ENCODE assay signal across 8 mouse cellular contexts in the genomic region with DNA sequence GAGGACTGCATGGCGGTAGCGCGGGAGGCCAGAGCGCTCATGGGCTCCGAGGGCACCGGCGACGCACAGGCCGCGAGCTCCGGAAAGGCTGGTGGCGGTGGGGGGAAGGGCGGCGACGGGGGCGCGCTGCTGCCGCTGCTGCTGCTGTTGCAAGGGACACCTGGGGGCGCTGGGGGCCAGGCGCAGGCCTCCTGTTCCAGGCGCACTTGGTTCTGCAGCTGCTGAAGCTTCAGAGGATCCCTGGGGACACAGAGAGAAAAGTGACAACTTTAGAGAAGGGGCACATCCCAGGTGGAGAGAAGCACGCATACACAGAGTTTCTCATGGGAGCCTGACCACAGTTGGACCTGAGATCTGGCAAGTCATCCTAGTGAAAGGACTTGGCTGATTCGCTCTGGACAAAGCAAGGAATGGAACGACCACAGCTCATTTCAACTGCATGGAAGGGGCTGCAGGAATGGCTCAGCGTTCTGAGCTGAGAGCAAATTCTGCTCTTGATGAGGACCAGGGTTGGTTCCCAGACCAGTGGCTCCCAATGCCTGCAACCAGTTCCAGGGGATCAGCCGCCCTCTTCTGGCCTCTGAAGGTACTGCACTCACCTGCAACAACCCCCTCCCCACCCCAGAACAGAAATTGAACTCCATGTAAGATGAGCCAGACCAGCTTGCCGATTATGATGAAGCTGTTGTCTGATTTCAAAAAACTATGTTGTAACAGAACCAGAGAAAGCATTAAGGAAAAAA.
DNase-seq lines count a peak whose midpoint lies in the region; ATAC-seq and TF ChIP-seq lines count a peak whose summit lies in the region.

No protein-coding gene starts in this region.

- 69% methylated on average over 27 of the region's 27 CpGs for WGBS in kidney, postnatal 0 days
- WGBS in kidney, embryonic 14.5 days = 58% methylated on average over 27 of the region's 27 CpGs
- 93% methylated on average over 27 of the region's 27 CpGs for WGBS in bone marrow, adult 2 months
- 36% methylated on average over 27 of the region's 27 CpGs for WGBS in limb, embryonic 10.5 days

- no peak overlapping the region for H3K4me2 ChIP-seq in kidney, postnatal 0 days (ENCODE audit: low read length)
- H3K4me2 ChIP-seq in kidney, embryonic 14.5 days (replicated peaks; ENCODE audit: low read depth, low read length) = no peak overlapping the region

- peak; percentile 49 for TF ChIP-seq CTCF in kidney, postnatal 0 days (IDR thresholded peaks at IDR 0.05; ENCODE audit: low read depth)
- TF ChIP-seq CTCF in bone marrow, adult 2 months (IDR thresholded peaks at IDR 0.05; ENCODE audit: control insufficient read depth, insufficient read depth, low read length) = peak; percentile 32; the same call in 1 of the 2 replicates
- peak; percentile 86 for TF ChIP-seq CTCF in testis, adult 2 months (IDR thresholded peaks at IDR 0.05; ENCODE audit: control insufficient read depth, insufficient read depth, insufficient replicate concordance, low read depth, low read length)

- H3K4me3 ChIP-seq in kidney, postnatal 0 days (replicated peaks; ENCODE audit: low read depth, low read length) = no peak overlapping the region
- no peak overlapping the region for H3K4me3 ChIP-seq in kidney, embryonic 14.5 days (ENCODE audit: low read length)
- H3K4me3 ChIP-seq in bone marrow, adult 2 months (replicated peaks; ENCODE audit: control insufficient read depth, low read depth, low read length) = no peak overlapping the region
- H3K4me3 ChIP-seq in limb, embryonic 10.5 days = peak overlapping the region; percentile 20; the same call in 1 of the 2 replicates
- peak overlapping the region; percentile 84 for H3K4me3 ChIP-seq in testis, adult 2 months (ENCODE audit: control insufficient read depth, low read depth, low read length)

- DNase-seq in kidney, postnatal 0 days (ENCODE audit: low spot score) = no peak
- DNase-seq in limb, embryonic 10.5 days (ENCODE audit: low spot score) = peak; percentile 53
- no peak for DNase-seq in kidney, postnatal 14 days
- no peak for DNase-seq in cerebellum, adult 8-10 months
- no peak for DNase-seq in frontal cortex, postnatal 25 days (ENCODE audit: low spot score in 2 of 2)

- H3K27ac ChIP-seq in kidney, postnatal 0 days = no peak overlapping the region
- no peak overlapping the region for H3K27ac ChIP-seq in kidney, embryonic 14.5 days (ENCODE audit: low read depth, low read length)
- no peak overlapping the region for H3K27ac ChIP-seq in bone marrow, adult 2 months (ENCODE audit: control insufficient read depth, insufficient read depth, low read depth, low read length, poor library complexity)
- no peak overlapping the region for H3K27ac ChIP-seq in limb, embryonic 10.5 days
- H3K27ac ChIP-seq in testis, adult 2 months (ENCODE audit: control insufficient read depth, insufficient read depth, low read depth, low read length) = no peak overlapping the region

- TF ChIP-seq POLR2A in bone marrow, adult 2 months (IDR thresholded peaks at IDR 0.05; ENCODE audit: borderline replicate concordance, control insufficient read depth, low read depth, low read length) = no peak
- no peak for TF ChIP-seq POLR2A in testis, adult 2 months (IDR thresholded peaks at IDR 0.05; ENCODE audit: control insufficient read depth, low read depth, low read length)

- H3K9me3 ChIP-seq in kidney, postnatal 0 days (replicated peaks; ENCODE audit: low read length) = no peaks in the 10 kb centered on the region
- peaks cover 17% of the 10 kb centered on the region for H3K9me3 ChIP-seq in kidney, embryonic 14.5 days (ENCODE audit: control insufficient read depth, low read length)
- peaks cover 12% of the 10 kb centered on the region; the same call in 1 of the 2 replicates for H3K9me3 ChIP-seq in limb, embryonic 10.5 days (replicated peaks)

- no peaks in the 10 kb centered on the region for H3K4me1 ChIP-seq in kidney, postnatal 0 days (replicated peaks; ENCODE audit: insufficient read depth, low read length)
- no peaks in the 10 kb centered on the region for H3K4me1 ChIP-seq in kidney, embryonic 14.5 days (ENCODE audit: control insufficient read depth, insufficient read depth, low read length)
- H3K4me1 ChIP-seq in bone marrow, adult 2 months (ENCODE audit: control insufficient read depth, insufficient read depth, low read length) = no peaks in the 10 kb centered on the region
- peaks cover 17% of the 10 kb centered on the region for H3K4me1 ChIP-seq in limb, embryonic 10.5 days
- H3K4me1 ChIP-seq in testis, adult 2 months (ENCODE audit: control insufficient read depth, insufficient read depth, low read length) = peaks cover 9% of the 10 kb centered on the region

- ATAC-seq in kidney, postnatal 0 days (replicated peaks; ENCODE audit: low FRiP score, low read depth) = no peak
- no peak for ATAC-seq in kidney, embryonic 14.5 days (ENCODE audit: low FRiP score, low TSS enrichment)

- H3K27me3 ChIP-seq in kidney, postnatal 0 days (ENCODE audit: insufficient read depth, low read length) = no peaks in the 10 kb centered on the region
- H3K27me3 ChIP-seq in kidney, embryonic 14.5 days (ENCODE audit: control insufficient read depth, insufficient read depth, low read length) = no peaks in the 10 kb centered on the region
- H3K27me3 ChIP-seq in limb, embryonic 10.5 days (ENCODE audit: low read depth, poor library complexity, severe bottlenecking) = peaks cover 4% of the 10 kb centered on the region; the same call in 1 of the 2 replicates
- H3K27me3 ChIP-seq in testis, adult 2 months (ENCODE audit: control insufficient read depth, insufficient read depth, low read length) = no peaks in the 10 kb centered on the region

- H3K36me3 ChIP-seq in kidney, postnatal 0 days (ENCODE audit: insufficient read depth, low read length) = peaks cover 17% of the 10 kb centered on the region
- H3K36me3 ChIP-seq in kidney, embryonic 14.5 days (ENCODE audit: control insufficient read depth, insufficient read depth, low read length) = peaks cover 23% of the 10 kb centered on the region
- H3K36me3 ChIP-seq in limb, embryonic 10.5 days = peaks cover 47% of the 10 kb centered on the region
- no peaks in the 10 kb centered on the region for H3K36me3 ChIP-seq in testis, adult 2 months (ENCODE audit: control insufficient read depth, insufficient read depth, low read length)

- no peak overlapping the region for H3K9ac ChIP-seq in kidney, postnatal 0 days (ENCODE audit: low read depth, low read length)
- H3K9ac ChIP-seq in kidney, embryonic 14.5 days (ENCODE audit: low read depth, low read length) = no peak overlapping the region

Comparison
In these comparisons a context has a peak if more than half of its experiments do, and no peak if none do; other contexts are left out.
1. H3K4me3 ChIP-seq: peak in limb, embryonic 10.5 days (single experiment) and testis, adult 2 months (single experiment); none in kidney, postnatal 0 days (single experiment), kidney, embryonic 14.5 days (single experiment) and bone marrow, adult 2 months (single experiment).
2. CTCF ChIP-seq: peak in every context shown above with its lines; median percentile 86 in testis, adult 2 months; 49 in kidney, postnatal 0 days; 32 in bone marrow, adult 2 months.